Mouse (Mus musculus) retina, adult 2 months (tissue): Measurements from ENCODE around the gene Astn2.

Experiments used
- DNase-seq: peaks from one replicate; pipeline ENCODE4 v3.0.0-alpha.2; 2012; ENCODE audit warnings: low read depth, low spot score

Astn2 gene

GRCm38 (mm10) chr4:65423068-65423625 lies 981.3 kb downstream of the Astn2 start:
- DNase-seq, result no peak

- DNase-seq, result no peak
Observed at GRCm38 (mm10) chr4:65421272-65421671, 983.1 kb downstream of the Astn2 start.

- no peak for DNase-seq
Observed at GRCm38 (mm10) chr4:65420511-65420931, 983.9 kb downstream of the Astn2 start.

GRCm38 (mm10) chr4:65415507-65415906 lies 988.9 kb downstream of the Astn2 start:
- DNase-seq, result no peak

- DNase-seq, result no peak
Observed at GRCm38 (mm10) chr4:65402836-65403634, 1001.4 kb downstream of the Astn2 start.

- DNase-seq, result no peak
Observed at GRCm38 (mm10) chr4:65402286-65402685, 1002.1 kb downstream of the Astn2 start.

- DNase-seq, result no peak
Observed at GRCm38 (mm10) chr4:65399457-65399856, 1005.0 kb downstream of the Astn2 start.

GRCm38 (mm10) chr4:65396806-65397205 lies 1007.6 kb downstream of the Astn2 start:
- DNase-seq, result no peak

- no peak for DNase-seq
Observed at GRCm38 (mm10) chr4:65391001-65391400, 1013.4 kb downstream of the Astn2 start.

- no peak for DNase-seq
Observed at GRCm38 (mm10) chr4:65383070-65383469, 1021.3 kb downstream of the Astn2 start.

- no peak for DNase-seq
Observed at GRCm38 (mm10) chr4:65379461-65379860, 1025.0 kb downstream of the Astn2 start.

GRCm38 (mm10) chr4:65376571-65376970 lies 1027.8 kb downstream of the Astn2 start:
- no peak for DNase-seq

GRCm38 (mm10) chr4:65373841-65374240 lies 1030.6 kb downstream of the Astn2 start:
- no peak for DNase-seq

- no peak for DNase-seq
Observed at GRCm38 (mm10) chr4:65372731-65373130, 1031.7 kb downstream of the Astn2 start.

- DNase-seq, result no peak
Observed at GRCm38 (mm10) chr4:65367135-65367534, 1037.3 kb downstream of the Astn2 start.

GRCm38 (mm10) chr4:65354580-65354979 lies 1049.8 kb downstream of the Astn2 start:
- DNase-seq, result no peak

GRCm38 (mm10) chr4:65350521-65350920 lies 1053.9 kb downstream of the Astn2 start:
- no peak for DNase-seq

- DNase-seq, result no peak
Observed at GRCm38 (mm10) chr4:65341766-65342165, 1062.6 kb downstream of the Astn2 start.

GRCm38 (mm10) chr4:65333718-65334117 lies 1070.7 kb downstream of the Astn2 start:
- no peak for DNase-seq
